ENCODE assay signal across 8 mouse cellular contexts in the genomic region with DNA sequence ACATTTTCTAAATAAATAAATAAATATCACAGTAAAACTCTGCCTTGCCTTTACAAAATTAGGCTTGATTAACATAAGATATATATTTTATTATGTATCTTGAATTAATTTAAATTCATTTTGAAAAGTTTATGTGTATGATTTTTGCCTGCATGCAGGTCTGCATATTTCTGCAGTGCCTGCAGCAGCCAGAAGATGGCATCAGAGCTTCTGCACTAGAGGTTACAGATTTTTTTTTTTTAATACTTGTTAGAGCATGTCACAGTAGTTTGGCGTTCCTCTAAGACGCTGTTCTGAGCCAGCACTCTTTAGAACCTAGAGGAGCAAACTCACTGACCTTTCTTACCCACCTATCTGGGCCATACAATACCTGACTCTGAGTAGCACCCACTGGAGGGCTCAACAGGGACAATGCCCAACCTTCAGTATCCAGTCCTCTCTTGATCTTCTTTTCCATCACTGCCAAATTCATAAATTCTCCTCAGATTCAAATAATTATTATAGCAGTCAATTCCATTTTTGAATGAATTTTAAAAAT. TPM values are rescaled to one million over a fixed set of nuclear protein-coding genes. Genes with fewer than 3 reads are reported as not detected.
A peak's percentile ranks its signal among the peaks of the same experiment; 100 is the strongest.
DNase-seq lines count a peak whose midpoint lies in the region; ATAC-seq and TF ChIP-seq lines count a peak whose summit lies in the region.

No protein-coding gene starts in this region.

- no peak overlapping the region for H3K27ac ChIP-seq in gastrocnemius, adult 2 months
- no peak overlapping the region for H3K27ac ChIP-seq in layer of hippocampus, adult 2 months

- no peak overlapping the region for H3K4me3 ChIP-seq in gastrocnemius, adult 2 months
- H3K4me3 ChIP-seq in layer of hippocampus, adult 2 months, result no peak overlapping the region

- peak; percentile 81 for ATAC-seq in megakaryocyte-erythroid progenitor cell, adult 5-6 weeks (replicated peaks; ENCODE audit: low FRiP score, low TSS enrichment, poor library complexity, severe bottlenecking)

- DNase-seq in heart, adult 8-10 months (ENCODE audit: low spot score), result peak; percentile 7
- DNase-seq in heart, adult 9 months (ENCODE audit: low spot score in 2 of 2), result no peak
- DNase-seq in CD4-positive, CD25-positive, alpha-beta regulatory T cell, adult 2 months (ENCODE audit: low read depth, low spot score), result peak; percentile 56
- DNase-seq in adrenal gland, postnatal 14 days, result peak; percentile 66
- peak; percentile 60 for DNase-seq in gastrocnemius, adult 2 months
- peak in 1 of 2 experiments; percentile 50 for DNase-seq in layer of hippocampus, adult 2 months (ENCODE audit: low spot score in 2 of 2)
- DNase-seq in urinary bladder, postnatal 25 days (ENCODE audit: low spot score), result peak; percentile 36

- intact Hi-C loops in gastrocnemius, adult 2 months (cut with DNase I), result loop anchor here (5.0 kb wide), 1 partner anchor 84 kb away; no protein-coding TSS in a partner anchor

- peak; percentile 80 for TF ChIP-seq CTCF in gastrocnemius, adult 2 months (IDR thresholded peaks at IDR 0.05)
- TF ChIP-seq CTCF in layer of hippocampus, adult 2 months (conservative IDR thresholded peaks at IDR 0.05), result peak; percentile 92

RNA-seq across cellular contexts. Expression of a gene that starts 8.7 kb away (rescaled TPM):
- under 1 TPM; 0.14 to 0.28 (median 0.22) TPM for total RNA-seq in heart, adult 8-10 months (2022)
- total RNA-seq in adrenal gland, postnatal 14 days (2021), result 5.7 and 6.3 TPM in 2 replicates
- under 1 TPM in 1 of 2 experiments, not detected in 1; 0.20 TPM for total RNA-seq in gastrocnemius, adult 2 months (2021)
- 10 to 100 TPM; 33.1 to 33.4 TPM for total RNA-seq in layer of hippocampus, adult 2 months (2021)
- not detected in 2 replicates for total RNA-seq in megakaryocyte-erythroid progenitor cell, adult 5-6 weeks (2014; fragmentation: Nextera tagmentation)
- not detected in 2 replicates for total RNA-seq in megakaryocyte-erythroid progenitor cell, adult 5-6 weeks (2017)

Comparison
In these comparisons a context has a peak if more than half of its experiments do, and no peak if none do; other contexts are left out.
1. DNase-seq: peak in heart, adult 8-10 months (single experiment), CD4-positive, CD25-positive, alpha-beta regulatory T cell, adult 2 months (single experiment), adrenal gland, postnatal 14 days (single experiment), gastrocnemius, adult 2 months (single experiment) and urinary bladder, postnatal 25 days (single experiment); none in heart, adult 9 months (0 of 2).